Mouse (Mus musculus) cerebellum, adult 2 months (tissue): ENCODE data around the gene Tsen15.

Experiments used
- CTCF ChIP-seq: fragments of 200-500 bp; IDR thresholded peaks from 2 replicates; pipeline ENCODE4 v1.5.1; 2011; ENCODE audit warnings: low read depth, mild to moderate bottlenecking, control low read depth, low read length, moderate library complexity, borderline replicate concordance; ENCODE audit not compliant: insufficient read depth
- POLR2A ChIP-seq: fragments of 200-500 bp; IDR thresholded peaks from 2 replicates; pipeline ENCODE4 v1.6.1; 2011; ENCODE audit warnings: low read length, control low read depth, borderline replicate concordance; ENCODE audit not compliant: insufficient read depth

DNA sequence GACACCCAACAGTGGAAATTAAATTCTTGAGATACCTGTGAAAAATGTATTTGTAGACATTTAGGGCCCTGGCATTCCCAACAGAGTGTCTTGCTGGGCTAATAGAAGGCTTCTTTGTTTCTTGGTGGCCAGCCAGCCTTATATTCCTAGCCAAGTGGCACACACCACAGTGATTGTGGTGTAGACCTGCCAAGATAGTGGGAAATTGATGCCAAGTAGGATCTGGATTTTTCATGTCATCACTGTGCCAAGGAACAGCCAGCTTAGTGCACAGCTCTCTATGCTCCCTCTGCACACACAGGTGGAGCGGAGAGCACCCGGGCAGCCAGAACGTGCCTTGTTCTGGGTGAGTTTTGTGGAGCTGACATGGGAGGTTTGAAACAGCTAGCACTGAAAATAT, 24.2 kb upstream of the Tsen15 start:
- no peak for TF ChIP-seq POLR2A
- no peak for TF ChIP-seq CTCF
